Mouse (Mus musculus) thymus, postnatal 0 days (tissue): ENCODE measurements around the gene Cts6. TPM values are rescaled to one million over a fixed set of nuclear protein-coding genes. Genes with fewer than 3 reads are reported as not detected.
"Not testable (repeated sequence)": the region's sequence is repeated elsewhere in the genome, so short reads cannot be mapped to it uniquely, and the experiment has no call there.

ENCODE experiments used
- DNase-seq: peaks from one replicate; pipeline ENCODE4 v3.0.0-alpha.2; 2015; ENCODE audit warnings: low spot score
- polyA plus RNA-seq: library from polyadenylated mRNA; unstranded; fragments of >200 nt; fragmentation: Nextera tagmentation; extraction: Ambion mirVana; gene quantifications from 2 replicates; pipeline ENCODE4 v1.2.1, GENCODE M21; 2015

Gene Cts6
- 0.10 TPM in 1 of 2 replicates, not detected in the other for polyA plus RNA-seq

GRCm38 (mm10) chr13:61203310-61203709 lies at the start of gene Cts6:
Gene Cts6 (minus strand): TSS chr13:61203410.
- DNase-seq, result no peak

GRCm38 (mm10) chr13:61241076-61241947 lies 38.1 kb upstream of the Cts6 start:
- DNase-seq, result peak; percentile 73

GRCm38 (mm10) chr13:61185151-61185933 lies 17.9 kb downstream of the Cts6 start:
- DNase-seq, result not testable (repeated sequence)

GRCm38 (mm10) chr13:61164622-61165021 lies 38.6 kb downstream of the Cts6 start:
- no peak for DNase-seq

GRCm38 (mm10) chr13:61164156-61164555 lies 39.1 kb downstream of the Cts6 start, which contains the start of gene Ctsr:
Gene Ctsr (minus strand): TSS chr13:61164256.
- no peak for DNase-seq

Other genes starting within 250 kb of the Cts6 start
- not detected in 2 replicates for gene Ctsj, start 197.5 kb downstream of the Cts6 start, polyA plus RNA-seq
- gene Ctsq, start 162.8 kb downstream of the Cts6 start, polyA plus RNA-seq, result not detected in 2 replicates
- not detected in 2 replicates for gene Ctsr, start 39.2 kb downstream of the Cts6 start, polyA plus RNA-seq
- gene Cts8, start 51.9 kb upstream of the Cts6 start, polyA plus RNA-seq, result not detected in 2 replicates
- gene Gm49398, start 85.4 kb upstream of the Cts6 start, polyA plus RNA-seq, result not detected in 2 replicates
- not detected in 2 replicates for gene Cts7, start 154.8 kb upstream of the Cts6 start, polyA plus RNA-seq